Mouse (Mus musculus) kidney, adult 18-20 months (tissue): ENCODE measurements around the gene Pdlim5.
"Not testable (repeated sequence)": the region's sequence is repeated elsewhere in the genome, so short reads cannot be mapped to it uniquely, and the experiment has no call there.

ENCODE experiments used
- DNase-seq: peaks from one replicate; pipeline ENCODE4 v3.0.0; 2021

Gene Pdlim5

DNA sequence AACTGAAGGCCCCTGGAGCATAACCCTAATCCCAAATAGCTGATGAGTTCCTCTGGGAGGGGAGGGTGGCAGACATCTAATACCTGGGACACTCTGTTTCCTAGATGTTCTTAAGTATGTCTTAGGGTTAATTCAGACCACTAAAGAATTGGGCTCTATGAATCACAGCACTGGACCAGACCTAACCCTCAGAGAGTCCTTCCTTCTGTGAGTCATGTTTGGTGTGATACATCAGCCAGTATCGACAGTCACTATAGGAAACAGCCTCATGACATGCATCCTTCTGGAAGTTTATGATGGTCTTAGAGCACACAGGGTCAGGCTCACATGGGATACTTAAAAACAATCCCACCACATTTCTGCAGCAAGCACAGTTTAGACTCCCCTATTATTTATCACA is 143.4 kb downstream of the Pdlim5 start:
- DNase-seq = no peak

DNA sequence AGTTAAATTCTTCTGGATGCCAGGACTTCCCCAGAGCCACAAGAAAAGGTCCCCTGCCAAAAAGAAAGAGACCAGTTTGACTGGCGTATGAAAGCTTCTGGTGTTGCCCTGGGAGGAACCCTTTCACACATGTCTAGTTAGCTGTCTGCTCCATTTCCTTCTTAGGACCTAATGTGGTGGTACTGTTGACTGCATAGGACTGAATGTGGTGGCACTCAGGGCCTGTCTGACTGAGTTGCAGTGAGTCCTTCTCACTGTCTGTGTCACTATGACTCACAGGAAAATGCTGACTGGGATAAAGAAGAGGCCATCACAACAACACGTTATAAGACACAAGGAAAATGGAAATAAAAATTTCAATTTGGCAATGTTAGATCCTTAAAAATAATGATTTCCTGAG is 146.0 kb downstream of the Pdlim5 start:
- DNase-seq = no peak

DNA sequence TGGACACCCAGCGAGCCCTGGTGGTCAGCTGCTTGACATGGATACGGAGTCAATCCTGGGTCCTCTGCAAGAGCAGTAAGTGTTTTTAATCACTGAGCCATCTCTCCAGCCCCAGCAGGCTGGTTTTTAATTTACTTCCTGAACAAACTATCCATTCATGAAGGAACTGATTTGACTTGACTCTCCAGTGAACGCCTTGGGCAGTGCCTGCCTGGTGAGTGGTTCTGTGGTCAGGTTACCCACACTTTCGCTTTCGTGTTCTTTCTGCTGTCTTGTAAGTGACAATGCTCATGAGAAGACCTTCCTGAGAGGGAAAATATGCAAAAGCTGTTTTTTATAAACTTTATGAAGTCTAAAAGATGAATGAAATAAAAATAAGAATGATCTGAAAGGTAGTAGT is 152.2 kb downstream of the Pdlim5 start:
- no peak for DNase-seq

DNA sequence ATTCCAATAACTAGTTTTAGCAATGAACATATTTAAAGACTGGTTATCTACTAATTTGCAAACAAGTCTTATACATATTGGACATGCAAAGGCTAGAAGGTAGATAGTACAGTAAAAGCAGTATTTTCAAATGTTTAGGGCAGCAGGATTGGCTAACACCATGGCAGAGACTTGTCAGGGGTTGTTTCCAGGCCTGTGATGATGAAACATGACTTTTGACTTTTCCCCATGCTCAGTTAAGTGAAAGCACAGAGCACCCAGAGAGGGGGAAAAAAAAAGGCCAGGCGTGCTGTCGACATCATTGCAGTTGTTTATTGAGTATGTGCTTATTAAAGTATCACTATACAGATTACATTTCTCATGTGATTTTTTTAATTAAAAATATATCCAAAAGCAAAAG is 156.2 kb downstream of the Pdlim5 start:
- DNase-seq = no peak

DNA sequence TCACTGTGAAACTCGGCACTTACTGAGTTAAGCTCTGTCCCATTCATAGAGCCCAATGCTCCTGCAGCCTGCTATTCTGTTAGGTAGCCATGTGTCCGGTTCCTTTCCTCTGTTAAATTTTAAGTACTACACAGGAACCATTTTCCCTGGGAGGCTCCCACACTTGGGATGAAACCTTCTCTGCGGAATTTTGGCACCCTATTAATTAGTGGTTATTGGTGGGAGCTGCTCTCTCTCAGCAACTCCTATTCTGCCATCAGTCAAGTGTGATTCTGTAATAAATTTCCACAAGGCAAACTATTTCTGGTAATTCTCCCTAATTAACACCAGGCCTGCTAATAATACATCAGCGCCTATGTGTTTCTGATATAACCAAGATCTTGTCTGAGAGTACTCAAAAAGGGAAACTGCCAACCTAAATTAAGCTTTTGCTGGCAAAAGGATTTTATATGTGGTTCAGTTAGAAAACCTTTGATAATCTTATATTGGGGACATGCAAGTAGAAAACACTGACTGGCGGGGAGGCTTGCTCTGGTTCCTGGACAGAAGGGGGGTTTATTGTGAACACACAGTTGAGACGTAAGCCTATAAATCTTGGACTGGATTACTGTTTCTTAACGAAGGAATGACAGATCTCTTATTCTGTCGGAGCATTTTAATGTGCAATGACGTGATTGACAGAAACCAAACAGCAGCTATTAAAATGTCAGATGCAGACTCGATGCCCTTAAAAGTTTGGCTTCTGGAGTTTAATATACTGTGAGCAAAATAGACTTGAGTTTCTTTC is 157.0 kb downstream of the Pdlim5 start:
- no peak for DNase-seq

DNA sequence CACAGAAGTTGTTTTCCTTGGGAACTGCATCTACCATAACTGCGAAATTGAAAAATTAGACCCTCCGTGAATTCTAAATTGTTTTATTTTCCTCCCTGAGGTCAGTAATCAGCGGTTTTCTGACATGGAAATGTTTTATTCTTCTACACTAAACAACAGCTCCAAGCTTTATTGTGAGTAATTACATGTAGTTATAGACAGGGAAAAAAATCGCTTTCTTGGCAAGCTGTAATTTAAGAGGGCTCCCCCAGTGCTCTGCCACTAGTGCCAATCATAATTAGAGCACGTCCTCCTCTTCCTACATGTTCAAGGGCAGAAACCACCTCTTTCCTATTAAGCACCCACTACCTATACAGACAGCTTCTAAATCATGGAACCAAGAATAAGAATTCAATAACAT is 157.9 kb downstream of the Pdlim5 start:
- DNase-seq = no peak

DNA sequence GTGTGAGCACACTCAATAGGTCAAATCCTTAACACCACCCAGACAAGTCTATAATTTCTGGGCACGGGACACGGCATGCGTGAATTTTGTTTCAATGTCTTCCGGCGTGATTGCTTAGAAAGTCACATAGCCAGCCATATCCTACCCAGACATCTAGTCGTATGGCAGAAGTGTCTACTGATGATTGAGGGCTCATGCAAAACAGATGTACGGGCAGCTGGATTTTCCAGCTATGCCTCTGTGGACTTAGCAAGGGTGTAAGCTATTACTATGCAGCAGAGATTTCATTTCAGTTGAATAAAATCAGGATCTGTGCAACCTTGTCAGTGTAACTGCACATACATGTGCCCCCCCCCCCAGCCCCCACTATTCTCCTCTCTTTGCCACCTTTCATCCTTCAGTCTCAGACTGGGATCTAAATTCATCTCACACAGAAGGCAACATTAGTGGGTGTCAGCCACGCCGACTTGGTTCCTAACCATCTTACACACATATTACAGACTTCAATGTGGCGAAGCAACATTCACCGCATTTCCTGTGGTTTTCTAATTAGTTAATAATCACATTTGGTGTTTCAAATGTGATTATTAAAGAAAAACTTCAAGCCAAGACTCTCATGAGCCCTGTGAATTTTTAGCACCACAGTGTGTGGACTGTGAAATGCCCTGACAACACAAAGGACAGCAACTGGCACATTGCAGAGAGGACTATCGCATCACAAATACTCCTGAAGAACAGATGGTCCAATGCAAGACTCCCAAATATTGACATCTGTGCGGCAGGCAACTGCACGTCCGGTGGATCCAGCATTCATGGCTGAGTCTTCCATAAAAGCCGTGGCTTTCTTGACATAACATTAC is 161.7 kb downstream of the Pdlim5 start:
- no peak for DNase-seq

DNA sequence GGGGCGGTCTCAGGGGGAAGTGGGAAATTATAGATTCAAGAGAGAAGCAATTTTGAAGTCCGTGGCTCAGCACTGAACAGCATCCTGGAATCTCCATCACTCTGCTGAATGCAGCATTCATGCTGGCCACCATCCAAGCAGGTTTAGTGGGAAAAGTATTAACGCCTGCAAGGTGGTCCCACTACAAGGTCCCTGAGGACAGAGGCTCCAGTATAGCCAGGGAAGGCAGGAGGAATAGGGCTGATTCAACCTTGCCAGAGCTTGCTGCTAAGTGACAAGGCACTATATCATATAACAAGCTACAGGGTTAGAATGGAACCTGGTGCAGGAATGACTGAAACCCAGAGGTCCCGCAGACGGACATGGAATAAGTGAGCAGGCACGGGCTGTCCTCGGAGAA is 166.8 kb downstream of the Pdlim5 start:
- no peak for DNase-seq

DNA sequence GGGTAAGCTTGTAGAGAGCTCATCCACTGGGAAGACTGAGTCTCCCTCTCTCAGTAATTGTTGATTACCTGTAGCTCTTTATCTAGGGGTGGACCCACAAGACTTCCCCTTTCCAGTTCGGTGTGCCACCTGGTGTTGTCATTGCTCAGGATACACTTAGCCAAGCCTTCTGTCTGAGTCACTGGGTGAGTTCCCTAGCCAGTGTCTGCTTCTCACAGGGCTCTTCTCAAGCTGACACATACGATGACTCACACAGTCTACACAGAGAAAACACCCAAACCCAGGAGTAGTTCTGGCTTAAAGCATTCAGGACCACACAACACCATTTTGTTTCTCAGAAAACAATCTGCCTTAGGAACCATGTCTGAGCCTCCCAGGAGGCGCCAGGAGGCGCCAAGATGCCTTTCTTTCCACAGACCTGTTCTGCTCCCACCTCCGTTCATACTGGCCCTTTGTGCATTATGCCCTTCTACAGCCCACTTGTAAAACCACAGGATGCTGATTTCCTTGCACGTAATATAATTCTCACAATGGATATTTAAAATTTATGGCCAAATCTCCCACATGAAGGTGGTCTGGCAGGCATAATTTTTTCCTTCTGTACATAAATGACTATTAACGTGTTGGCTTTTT is 172.9 kb downstream of the Pdlim5 start:
- no peak for DNase-seq

DNA sequence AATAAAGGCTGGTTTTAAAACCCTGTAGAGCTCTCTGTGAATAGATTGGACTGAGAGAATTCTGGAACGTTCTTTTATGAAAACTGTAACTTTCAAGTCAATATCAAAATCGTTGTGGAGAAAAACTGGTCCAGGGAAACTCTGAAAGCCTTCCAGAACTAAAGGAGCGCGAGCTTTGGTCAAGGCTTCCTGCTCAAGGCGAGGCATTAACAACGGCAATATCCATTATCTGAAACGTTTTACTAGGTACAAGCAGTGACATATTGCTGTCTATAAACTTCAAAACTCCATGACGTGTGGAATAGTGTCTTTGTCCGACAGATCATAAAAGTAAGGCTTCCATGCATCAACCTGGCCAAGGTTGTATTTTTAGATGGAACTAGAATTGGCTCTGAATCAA is 175.6 kb downstream of the Pdlim5 start:
- no peak for DNase-seq

DNA sequence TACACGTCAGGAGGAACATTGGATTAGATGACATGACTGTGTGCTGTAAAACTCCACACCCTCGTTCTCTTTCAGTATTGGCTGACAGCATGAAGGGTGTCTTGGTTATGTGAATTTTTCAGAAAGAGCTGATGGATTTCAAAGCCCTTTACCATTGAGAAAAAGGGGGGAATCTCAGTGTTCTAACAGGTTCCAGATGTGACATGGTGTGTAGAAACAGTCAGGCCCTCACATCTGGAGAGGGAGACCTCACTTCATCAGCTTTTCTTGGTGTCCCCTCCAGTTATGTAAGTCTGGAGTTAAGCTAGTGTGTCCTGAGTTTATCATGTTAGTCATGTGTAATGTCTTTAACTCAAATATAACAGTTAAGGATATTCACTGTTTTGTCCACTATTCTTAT is 182.7 kb downstream of the Pdlim5 start:
- no peak for DNase-seq

DNA sequence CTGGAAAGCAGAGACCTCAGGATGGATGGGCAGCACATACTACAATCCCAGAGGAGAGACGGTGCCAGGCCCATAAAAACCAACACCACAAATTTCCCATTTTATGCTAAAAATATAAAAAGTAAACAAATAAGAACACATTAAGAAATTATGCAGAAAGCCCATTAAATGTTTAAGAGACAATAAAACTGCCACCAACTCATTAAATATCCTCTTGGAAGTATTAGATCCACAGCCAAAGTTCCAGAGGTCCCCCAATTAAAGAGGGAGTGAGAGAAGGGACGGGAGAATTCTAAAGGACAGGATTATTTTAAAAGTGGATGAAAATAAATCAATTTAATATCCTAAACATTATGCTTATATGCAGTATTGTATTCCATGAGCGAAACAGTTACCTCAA is 183.3 kb downstream of the Pdlim5 start:
- DNase-seq = no peak

DNA sequence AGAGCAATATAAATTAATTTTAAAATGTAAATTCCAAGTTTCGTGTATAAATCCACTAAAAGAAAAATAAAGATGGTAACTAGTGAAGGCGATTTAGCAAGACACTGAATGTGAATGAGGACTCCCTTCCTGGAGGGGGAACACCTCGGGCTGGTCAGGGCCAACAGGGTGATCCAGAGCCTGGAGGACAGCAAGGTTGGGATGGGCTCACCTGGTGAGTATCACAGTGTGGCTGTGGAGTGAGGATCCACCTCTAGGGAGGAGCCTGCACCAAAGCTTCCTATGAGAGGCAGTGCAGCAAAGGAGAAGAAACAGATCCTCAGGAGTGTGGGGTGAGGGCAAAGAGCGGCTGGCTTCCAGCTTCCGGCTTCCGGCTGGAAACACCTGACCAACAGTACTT is 185.5 kb downstream of the Pdlim5 start:
- DNase-seq = no peak

DNA sequence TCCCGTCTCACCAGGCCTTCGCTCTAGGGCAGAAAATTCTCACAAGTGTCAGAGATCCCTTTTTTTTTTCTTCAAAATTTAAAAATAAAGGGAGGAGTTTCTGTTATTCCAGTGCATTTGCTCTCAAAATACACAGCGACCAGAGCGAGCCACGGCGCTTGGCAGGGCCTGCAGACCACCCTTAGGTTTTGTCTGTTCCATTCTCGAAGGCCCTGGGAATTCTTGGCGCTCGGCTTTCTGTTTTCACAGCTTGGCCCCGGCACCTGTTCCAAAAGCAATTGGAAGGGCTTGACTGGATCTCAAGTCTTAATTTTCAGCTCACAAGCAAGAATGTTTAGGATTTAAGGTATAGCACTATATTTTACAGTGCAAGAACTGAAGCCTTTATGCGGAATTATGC is 186.4 kb downstream of the Pdlim5 start:
- DNase-seq = no peak

DNA sequence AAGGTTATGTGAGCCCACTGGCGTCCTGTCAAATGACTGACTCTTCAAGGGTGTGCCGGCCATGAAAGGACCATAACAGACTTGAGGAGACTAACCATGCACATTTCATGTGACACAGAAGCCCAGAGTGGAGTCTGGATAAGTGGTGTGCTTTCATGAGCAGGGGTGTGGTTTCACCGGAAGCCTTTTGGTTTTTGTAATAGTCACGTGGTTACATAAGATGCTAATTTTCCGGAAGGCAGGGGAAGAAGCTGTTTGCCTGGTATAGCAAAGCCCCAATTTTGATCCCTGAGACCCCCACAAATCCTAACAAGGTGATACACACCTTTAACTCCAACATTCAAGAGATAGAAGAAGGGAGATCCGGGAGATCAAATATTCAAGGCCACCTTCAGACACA is 188.0 kb downstream of the Pdlim5 start:
- DNase-seq = no peak

DNA sequence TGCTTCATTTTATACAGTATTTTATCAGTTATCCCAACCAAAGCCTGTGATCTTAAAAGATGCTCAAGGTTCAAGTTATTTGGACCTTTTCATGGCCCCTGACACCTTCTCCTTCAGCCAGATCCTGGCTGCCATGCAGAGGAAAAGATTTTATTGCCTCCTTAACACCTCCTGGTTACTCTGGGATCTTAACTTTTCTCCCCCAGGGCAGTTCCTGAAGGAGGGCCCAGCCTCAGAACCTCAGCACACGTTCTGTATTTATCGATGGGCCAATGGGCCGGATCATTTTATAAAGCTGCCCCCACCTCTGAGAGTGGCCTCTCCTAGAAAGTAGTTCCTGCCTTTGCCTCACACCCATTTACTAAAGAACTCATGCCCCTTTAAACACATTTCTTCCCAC is 189.2 kb downstream of the Pdlim5 start:
- no peak for DNase-seq

DNA sequence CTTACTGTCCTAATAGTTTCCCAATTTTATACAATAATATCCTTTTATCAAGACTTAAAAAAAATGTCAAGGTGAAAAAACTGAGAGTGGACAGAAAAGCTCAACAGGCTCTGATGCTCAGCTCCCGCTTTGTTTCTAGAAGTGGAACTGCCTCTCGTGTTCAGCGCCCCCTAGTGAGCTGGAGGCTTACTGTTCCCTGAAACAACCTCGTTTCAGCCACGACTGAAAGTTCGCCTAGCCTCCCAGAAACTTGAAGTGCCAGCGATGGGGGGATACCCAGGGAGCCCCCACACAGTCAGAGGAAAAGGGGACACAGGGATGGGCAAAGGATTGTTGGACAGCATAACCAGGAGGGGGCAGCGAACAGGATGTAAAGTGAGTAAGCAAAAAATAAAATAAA is 199.4 kb downstream of the Pdlim5 start:
- DNase-seq = no peak

DNA sequence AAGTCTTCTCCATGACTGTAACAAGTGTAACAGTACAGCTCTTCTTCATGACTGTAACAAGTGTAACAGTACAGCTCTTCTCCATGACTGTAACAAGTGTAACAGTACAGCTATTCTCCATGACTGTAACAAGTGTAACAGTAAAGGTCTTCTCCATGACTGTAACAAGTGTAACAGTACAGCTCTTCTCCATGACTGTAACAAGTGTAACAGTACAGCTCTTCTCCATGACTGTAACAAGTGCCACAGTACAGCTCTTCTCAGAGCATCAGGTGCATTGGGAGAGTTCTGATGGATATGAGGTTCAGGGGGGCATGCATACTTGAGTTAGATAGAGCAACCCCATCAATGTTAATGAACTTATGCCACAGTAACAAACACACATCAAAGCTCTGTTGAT is 203.9 kb downstream of the Pdlim5 start:
- DNase-seq = not testable (repeated sequence)
